Mouse (Mus musculus): ENCODE results near the gene Dyrk1a.

- no peak for TF ChIP-seq POLR2A (IDR thresholded peaks at IDR 0.05; ENCODE audit: insufficient read depth, low read length)
- TF ChIP-seq CTCF (IDR thresholded peaks at IDR 0.05; ENCODE audit: low read depth, low read length), result no peak
These were observed 31.3 kb downstream of the Dyrk1a start for GRCm38 (mm10) chr16:94601089-94601488.

All from ES-Bruce4 (cell line).